Mouse (Mus musculus): ENCODE data around the gene Slc24a5. TPM values are rescaled to one million over a fixed set of nuclear protein-coding genes. Genes with fewer than 3 reads are reported as not detected.

The Slc24a5 gene
- polyA plus RNA-seq, 1 experiment from 2014 or later: 5.7 TPM

GRCm38 (mm10) chr2:125135903-125136811 is 68.2 kb downstream of the Slc24a5 start, which contains the start of gene Ctxn2:
TSS of gene Ctxn2 (plus strand) at chr2:125136692.
- H3K27ac ChIP-seq: no peak within 1 kb of the TSS

GRCm38 (mm10) chr2:125136846-125137245 is 68.9 kb downstream of the Slc24a5 start:
- H3K79me2 ChIP-seq (ENCODE audit: inconsistent target): no peaks in the 10 kb centered on the region
- 36% methylated on average over 7 of the region's 7 CpGs for WGBS (ENCODE audit: missing documents)
- no peak overlapping the region for H3K27ac ChIP-seq
- H3K36me3 ChIP-seq (ENCODE audit: inconsistent target): no peaks in the 10 kb centered on the region
- H3K4me3 ChIP-seq (ENCODE audit: inconsistent target): no peak overlapping the region

More at GRCm38 (mm10) chr2:125135903-125136811, 68.2 kb downstream of the Slc24a5 start, which contains the start of gene Ctxn2:
- H3K36me3 ChIP-seq (ENCODE audit: inconsistent target): no peaks in the 10 kb centered on the region
- WGBS (ENCODE audit: missing documents): 4% methylated on average over 39 of the region's 39 CpGs
- no peak within 1 kb of the TSS for H3K4me3 ChIP-seq (ENCODE audit: inconsistent target)
- no peaks in the 10 kb centered on the region for H3K79me2 ChIP-seq (ENCODE audit: inconsistent target)

Other genes starting within 250 kb of the Slc24a5 start
- 9.1 to 13.4 TPM (median 10.6 TPM) in 3 replicates for gene Myef2, start 55.5 kb downstream of the Slc24a5 start, polyA plus RNA-seq (2018)
- not detected in 3 replicates for gene Ctxn2, start 68.6 kb downstream of the Slc24a5 start, polyA plus RNA-seq (2018)
- not detected in 3 replicates for gene Slc12a1, start 84.4 kb downstream of the Slc24a5 start, polyA plus RNA-seq (2018)
- 4.8 to 28.4 TPM (median 5.8 TPM) in 3 replicates for gene Dut, start 179.1 kb downstream of the Slc24a5 start, polyA plus RNA-seq (2018)

Measured in macrophage (primary cell).